Mouse (Mus musculus): ENCODE results near the gene Ankrd34a.

Gene Ankrd34a

GRCm38 (mm10) chr3:96596228-96596707 is at the start of gene Ankrd34a:
Ankrd34a (plus strand) TSS chr3:96596636.
- DNase-seq (ENCODE audit: inconsistent age in 2 of 2, low spot score in 1 of 2), result peak; percentile 68 to 85

GRCm38 (mm10) chr3:96546880-96547279 is 49.6 kb upstream of the Ankrd34a start:
- DNase-seq (ENCODE audit: inconsistent age in 2 of 2, low spot score in 1 of 2), result no peak

DNA sequence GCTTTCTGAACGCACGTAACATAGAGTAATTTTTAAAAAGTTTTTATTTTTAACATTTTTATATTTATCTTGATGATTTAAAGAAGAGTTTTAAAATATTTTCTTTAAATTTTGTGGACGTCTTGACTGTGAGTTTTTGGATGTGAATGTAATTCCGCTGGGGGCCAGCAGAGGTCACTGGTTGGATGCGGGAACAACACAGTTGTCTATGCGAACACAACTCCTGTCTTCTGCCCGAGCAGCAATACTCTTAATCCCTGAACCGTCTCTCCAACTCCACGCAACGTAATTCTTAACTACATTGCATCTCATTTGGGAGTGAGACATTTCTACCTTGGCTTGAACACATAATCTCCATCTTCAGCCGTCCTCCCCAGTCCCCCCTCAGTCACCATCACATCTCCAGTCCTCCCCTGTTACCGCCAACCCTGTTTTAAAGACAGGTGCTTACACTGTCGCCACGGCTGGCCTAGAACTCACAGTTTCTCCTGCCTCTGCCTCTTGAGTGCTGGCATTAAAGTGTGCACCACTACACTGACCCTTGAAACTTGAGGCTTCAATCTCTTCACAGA is 49.0 kb upstream of the Ankrd34a start:
- DNase-seq (ENCODE audit: inconsistent age in 2 of 2, low spot score in 1 of 2), result peak; percentile 71 to 92

GRCm38 (mm10) chr3:96548824-96549223 is 47.6 kb upstream of the Ankrd34a start:
- peak in 1 of 2 experiments; percentile 31 for DNase-seq (ENCODE audit: inconsistent age in 2 of 2, low spot score in 1 of 2)

DNA sequence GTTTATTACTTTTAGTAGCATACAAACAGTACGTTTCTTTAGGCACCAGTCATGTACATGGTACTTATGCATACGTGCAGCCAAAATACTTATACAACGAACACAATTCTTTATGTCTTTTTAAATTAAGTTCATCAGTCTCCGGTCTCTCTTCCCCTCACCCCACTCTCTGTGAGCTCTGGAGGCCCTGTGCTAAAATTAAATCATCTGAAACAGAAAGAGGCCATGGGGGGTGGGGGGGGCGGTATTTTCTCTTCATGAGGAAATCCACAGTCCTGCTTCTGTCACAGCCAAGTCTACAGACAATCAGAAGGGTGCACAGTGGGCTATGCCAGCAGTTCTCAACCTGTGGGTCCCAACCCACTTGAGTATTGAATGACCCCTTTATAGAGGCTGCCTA is 47.1 kb upstream of the Ankrd34a start:
- no peak for DNase-seq (ENCODE audit: inconsistent age in 2 of 2, low spot score in 1 of 2)

DNA sequence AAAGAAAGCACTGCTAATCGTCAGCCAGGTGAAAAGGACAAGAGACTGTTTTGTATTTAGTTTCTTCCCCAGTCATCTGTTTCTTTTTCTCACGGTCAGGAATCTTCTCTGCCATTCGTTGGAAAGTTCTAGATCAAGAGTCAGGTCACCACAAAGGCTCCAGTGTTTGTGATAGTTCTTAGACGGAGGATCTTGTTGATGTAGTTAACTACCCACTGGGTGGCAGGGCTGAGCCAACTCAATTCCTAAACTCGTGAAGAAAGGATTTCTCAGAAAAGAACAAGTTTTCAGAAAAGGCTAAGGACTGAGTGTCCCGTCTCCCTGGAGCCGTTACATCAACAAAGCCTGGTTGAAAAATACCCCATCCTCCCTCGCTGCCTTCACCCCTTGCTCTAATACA is 45.2 kb upstream of the Ankrd34a start:
- peak; percentile 72 to 91 for DNase-seq (ENCODE audit: inconsistent age in 2 of 2, low spot score in 1 of 2)

- DNase-seq (ENCODE audit: inconsistent age in 2 of 2, low spot score in 1 of 2), result peak in 1 of 2 experiments; percentile 62
Measured at GRCm38 (mm10) chr3:96551890-96552289, 44.5 kb upstream of the Ankrd34a start.

GRCm38 (mm10) chr3:96553601-96554000 is 42.8 kb upstream of the Ankrd34a start:
- peak in 1 of 2 experiments; percentile 38 for DNase-seq (ENCODE audit: inconsistent age in 2 of 2, low spot score in 1 of 2)

- DNase-seq (ENCODE audit: inconsistent age in 2 of 2, low spot score in 1 of 2), result peak in 1 of 2 experiments; percentile 40
Measured at GRCm38 (mm10) chr3:96554251-96554650, 42.2 kb upstream of the Ankrd34a start.

DNA sequence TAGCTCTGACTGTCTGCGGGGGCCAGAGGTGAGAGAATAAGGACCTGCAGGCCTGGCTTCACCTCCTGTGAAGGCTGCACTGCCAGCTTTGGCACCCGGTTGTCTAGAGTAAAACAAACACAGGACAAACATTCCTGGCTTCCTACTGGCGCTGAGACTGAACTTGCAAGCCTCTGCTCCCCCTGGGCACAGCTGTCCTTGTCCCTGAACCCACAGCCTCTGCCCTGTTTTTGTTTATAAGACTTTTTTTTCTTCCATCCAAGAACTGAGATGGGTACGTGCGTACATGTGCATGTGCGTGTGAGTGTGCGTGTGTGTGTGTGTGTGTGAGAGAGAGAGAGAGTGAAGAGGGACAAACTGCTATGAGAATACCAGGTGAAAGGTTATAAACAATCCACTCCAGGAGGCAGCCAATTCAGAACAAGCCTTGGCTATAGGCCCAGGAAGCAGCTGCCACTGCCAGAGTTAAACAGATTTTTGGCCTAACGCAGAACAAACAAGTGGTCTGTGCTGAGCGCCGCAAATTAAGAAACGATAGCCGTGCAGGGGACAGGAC is 41.3 kb upstream of the Ankrd34a start:
- DNase-seq (ENCODE audit: inconsistent age in 2 of 2, low spot score in 1 of 2), result peak; percentile 73 to 93

DNA sequence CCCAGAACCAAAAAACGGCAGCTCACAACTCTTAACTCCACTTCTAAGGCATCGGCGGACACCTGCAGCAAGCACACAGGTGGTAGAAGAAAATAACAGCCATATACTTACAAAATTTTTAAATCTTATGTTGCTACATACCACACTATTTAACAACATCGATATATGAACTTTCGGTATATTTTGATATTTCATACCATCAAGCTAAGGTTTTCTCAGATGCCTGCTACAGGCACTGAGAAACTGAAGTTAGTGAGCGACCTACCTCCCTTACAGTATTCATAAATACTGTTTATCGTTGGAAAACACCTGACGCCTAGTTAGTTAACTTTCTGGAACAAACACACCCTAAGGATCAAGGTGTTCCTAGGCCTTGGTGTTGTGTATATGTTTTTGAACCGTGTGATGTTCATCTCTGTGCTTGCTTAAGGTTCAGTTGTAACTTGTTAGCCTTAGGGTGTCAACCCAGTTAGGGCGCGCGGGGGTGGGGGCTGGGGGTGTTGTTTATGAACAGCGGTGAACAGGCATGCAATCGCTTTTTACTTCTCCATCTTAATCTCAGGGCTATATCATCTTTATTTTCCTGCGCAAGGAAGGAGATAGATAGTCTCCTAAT is 40.3 kb upstream of the Ankrd34a start:
- DNase-seq (ENCODE audit: inconsistent age in 2 of 2, low spot score in 1 of 2), result peak in 1 of 2 experiments; percentile 40

DNA sequence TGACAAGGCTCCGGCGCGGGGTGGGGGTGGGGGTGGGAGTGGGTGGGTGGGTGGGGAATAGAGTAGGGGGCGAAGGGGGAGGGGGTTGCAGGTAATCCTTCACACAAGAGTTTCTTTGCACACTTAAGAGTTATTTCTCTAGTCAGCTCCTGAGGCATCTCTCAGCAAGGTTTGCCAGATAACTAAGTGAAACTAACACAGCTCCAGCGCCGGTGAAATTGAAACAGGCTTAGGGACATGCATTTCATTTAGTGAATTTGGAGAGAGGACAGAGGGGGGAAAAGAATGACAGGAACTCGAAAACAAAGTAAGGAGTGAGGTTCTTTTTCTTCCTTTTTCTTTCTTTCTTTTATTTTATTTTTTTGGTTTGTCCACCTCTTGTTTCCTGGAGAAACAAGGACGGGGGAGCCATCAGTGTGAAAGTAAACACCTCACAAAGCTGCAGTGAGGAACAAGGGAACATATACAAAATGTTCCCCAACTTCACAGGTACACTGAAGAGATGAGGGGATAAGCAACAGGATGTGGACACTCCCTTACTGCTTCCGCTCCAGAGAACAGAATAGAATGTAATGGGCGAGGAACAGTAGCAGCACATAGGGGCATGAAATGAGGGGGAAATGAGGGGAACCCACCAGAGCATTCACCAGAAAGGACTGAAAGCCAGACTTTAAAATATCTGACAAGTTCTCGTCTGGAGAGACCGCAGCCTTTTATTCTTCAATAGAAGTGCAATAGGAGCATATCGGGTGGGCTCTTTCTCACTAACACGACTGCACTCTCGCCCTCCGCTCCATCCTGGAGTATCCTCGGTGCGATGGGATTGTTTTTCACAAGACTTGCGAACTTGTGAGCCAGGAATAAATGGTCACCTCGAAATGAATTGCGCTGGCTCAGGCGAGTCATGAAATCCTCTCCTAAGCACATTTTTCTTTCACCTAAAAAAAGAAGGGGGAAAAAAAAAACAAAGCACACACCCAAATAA is 39.5 kb upstream of the Ankrd34a start:
- DNase-seq (ENCODE audit: inconsistent age in 2 of 2, low spot score in 1 of 2), result peak in 1 of 2 experiments; percentile 77

GRCm38 (mm10) chr3:96557694-96558093 is 38.7 kb upstream of the Ankrd34a start, which contains the start of gene Txnip:
Txnip (plus strand) TSS chr3:96557957.
- DNase-seq (ENCODE audit: inconsistent age in 2 of 2, low spot score in 1 of 2), result peak; percentile 100

DNA sequence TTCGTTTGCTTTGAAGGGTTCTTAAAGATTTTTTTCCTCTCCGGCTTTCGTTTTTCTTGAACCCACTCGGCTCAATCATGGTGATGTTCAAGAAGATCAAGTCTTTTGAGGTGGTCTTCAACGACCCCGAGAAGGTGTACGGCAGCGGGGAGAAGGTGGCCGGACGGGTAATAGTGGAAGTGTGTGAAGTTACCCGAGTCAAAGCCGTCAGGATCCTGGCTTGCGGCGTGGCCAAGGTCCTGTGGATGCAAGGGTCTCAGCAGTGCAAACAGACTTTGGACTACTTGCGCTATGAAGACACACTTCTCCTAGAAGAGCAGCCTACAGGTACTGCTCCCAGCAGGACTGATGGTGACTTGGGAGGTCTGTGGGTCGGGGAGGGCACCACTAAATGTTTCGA is 38.3 kb upstream of the Ankrd34a start:
- DNase-seq (ENCODE audit: inconsistent age in 2 of 2, low spot score in 1 of 2), result no peak

DNA sequence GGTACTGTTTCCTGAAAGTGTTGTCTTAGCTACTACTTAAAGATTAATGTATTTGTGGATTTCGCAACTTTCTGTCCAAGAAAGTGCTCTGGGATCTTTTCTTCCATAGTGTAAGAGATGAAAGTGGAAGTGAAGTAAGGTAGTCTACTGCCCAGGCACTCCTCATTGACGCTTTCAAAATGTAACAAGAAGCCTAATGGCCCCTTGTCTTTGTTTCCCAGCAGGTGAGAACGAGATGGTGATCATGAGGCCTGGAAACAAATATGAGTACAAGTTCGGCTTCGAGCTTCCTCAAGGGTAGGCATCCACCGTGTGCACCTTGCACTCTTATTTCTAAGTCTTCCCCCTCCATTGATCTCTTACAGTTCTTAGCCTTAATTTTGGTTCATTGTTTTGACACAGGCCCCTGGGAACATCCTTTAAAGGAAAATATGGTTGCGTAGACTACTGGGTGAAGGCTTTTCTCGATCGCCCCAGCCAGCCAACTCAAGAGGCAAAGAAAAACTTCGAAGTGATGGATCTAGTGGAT is 37.7 kb upstream of the Ankrd34a start:
- DNase-seq (ENCODE audit: inconsistent age in 2 of 2, low spot score in 1 of 2), result peak in 1 of 2 experiments; percentile 72

- peak in 1 of 2 experiments; percentile 77 for DNase-seq (ENCODE audit: inconsistent age in 2 of 2, low spot score in 1 of 2)
Measured at GRCm38 (mm10) chr3:96559398-96559910, 37.0 kb upstream of the Ankrd34a start.

DNA sequence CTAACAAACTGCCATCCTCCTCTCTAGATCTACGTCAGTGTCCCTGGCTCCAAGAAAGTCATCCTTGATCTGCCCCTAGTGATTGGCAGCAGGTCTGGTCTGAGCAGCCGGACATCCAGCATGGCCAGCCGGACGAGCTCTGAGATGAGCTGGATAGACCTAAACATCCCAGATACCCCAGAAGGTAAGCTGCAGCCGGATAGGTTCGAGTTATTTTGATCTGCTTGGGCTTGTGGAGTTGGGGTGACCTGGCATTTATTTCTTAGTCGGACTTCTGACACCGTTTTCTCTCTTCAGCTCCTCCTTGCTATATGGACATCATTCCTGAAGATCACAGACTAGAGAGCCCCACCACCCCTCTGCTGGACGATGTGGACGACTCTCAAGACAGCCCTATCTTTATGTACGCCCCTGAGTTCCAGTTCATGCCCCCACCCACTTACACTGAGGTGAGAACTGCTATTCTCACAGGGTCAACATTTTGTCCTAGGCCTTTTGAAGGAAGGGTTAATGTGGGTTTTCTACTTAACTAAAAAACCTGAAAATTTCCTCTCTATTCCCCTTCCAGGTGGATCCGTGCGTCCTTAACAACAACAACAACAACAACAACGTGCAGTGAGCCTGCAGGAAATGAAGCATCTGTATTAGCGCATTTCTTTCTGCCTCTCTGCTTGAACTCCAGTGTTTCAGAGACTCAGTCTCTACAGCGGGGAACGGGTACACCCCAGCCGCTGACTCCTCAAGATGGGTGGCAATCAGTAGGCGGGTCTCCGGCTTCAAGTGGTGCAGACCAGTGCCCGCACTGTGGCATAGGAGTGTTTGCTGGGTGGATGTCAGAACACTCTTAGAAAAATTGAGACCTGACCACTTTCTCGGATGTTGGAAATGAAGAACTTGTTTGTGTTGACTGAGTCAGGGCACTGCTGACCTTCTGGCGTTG is 36.3 kb upstream of the Ankrd34a start:
- DNase-seq (ENCODE audit: inconsistent age in 2 of 2, low spot score in 1 of 2), result peak in 1 of 2 experiments; percentile 80

DNA sequence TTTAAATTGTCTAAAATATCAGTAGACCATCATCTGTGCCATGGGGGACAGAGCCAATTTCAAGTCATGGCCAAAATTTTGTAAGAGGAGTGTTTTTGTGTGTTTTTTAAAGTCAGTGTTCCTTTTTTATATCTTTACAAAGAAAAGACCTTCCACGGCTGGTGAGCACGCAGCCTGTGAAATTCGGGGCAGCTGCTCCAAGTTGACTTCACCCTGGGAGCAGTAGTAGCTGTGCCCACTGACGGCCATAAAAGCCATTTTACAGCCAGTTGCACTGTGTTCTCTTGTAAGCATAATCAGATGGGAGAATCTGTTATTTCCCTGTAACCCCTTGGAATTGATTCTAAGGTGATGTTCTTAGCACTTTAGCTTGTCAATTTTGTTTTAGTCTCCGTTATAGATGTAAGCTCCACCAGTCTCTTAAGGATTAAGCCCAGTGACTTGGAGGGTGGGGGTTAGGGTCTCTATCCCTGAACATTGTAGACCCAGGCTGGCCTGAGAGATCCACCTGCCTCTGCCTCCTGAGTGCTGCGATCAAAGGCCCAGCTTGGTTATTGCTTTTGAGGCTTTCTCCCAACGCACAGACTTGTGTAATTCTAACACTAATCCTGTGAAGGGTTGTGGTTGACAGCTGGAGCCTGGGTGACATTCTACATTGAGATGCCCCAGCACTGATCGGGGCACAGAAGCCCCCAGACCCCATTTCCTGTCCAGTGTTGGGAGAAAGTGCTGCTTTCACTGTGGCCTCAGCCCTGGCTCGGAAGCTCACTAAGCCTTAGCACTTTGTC is 35.4 kb upstream of the Ankrd34a start:
- DNase-seq (ENCODE audit: inconsistent age in 2 of 2, low spot score in 1 of 2), result peak in 1 of 2 experiments; percentile 71
